Mouse (Mus musculus) stomach, postnatal 0 days (tissue): ENCODE results near the gene Defb28.

Experiments used
- CTCF ChIP-seq: IDR thresholded peaks from 2 replicates; pipeline ENCODE4 v1.5.1; 2016; ENCODE audit warnings: antibody characterized with exemption, low read depth, mild to moderate bottlenecking, moderate library complexity
- EP300 ChIP-seq: optimal IDR thresholded peaks from 2 replicates; pipeline ENCODE3; 2016; ENCODE audit warnings: antibody characterized with exemption

- TF ChIP-seq CTCF (no peak), EP300 (no peak)
Measured at GRCm38 (mm10) chr2:152503950-152504349, 14.1 kb upstream of the Defb28 start.
